Mouse (Mus musculus): ENCODE measurements around the gene Efna2.

DNA sequence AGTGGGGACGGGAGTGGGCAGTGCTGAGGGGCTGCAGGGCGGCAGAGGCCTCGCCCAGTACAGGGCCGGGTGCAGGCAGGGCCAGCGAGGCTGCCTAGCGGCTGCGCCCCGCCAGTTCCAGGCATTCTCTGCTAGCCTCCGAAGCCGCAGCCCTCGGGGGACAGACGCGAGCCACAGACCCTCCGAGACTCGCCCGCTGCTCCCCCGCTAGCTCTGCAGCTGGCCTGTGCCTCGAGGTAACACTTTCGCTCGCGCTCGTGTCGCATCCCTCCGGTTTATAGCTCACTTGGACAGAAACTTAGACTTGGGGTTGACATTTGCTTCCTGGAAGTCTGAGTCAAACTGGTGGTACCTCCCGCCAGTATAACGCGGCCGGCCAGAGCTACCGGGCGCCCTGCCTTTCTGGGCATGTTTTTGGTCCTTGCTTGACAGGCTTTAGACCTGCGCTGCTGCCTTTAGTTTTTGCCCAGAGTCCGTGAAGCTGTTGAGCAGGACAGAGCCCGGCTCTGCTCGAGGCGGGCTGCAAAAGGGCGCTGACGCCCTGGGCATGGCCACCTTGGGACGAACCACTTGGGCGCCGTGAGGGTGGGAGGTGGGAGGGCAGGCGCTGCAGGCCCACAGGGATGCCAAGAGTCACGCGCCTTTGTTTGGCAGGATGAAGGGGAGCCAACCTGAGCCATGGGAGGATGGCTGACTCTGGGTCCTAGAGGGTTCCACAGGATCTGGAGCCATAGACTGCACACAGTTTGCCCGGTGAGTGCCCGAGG, 7.3 kb upstream of the Efna2 start:
- TF ChIP-seq CTCF (IDR thresholded peaks at IDR 0.05; ENCODE audit: low read depth) (no peak), EP300 (optimal IDR thresholded peaks at IDR 0.05) (no peak)

Measured in stomach, postnatal 0 days (tissue).